Mouse (Mus musculus) cerebellum, adult 9-10 months (tissue): ENCODE measurements around the gene Appl2.

Source experiments
- DNase-seq: peaks from one replicate; pipeline ENCODE4 v3.0.0; 2022

Appl2 gene

GRCm38 (mm10) chr10:83648131-83649020 is at the start of gene Appl2:
Appl2 (minus strand) TSS chr10:83648738.
- peak; percentile 97 for DNase-seq

- no peak for DNase-seq
These were observed 47.7 kb upstream of the Appl2 start for GRCm38 (mm10) chr10:83696226-83696625.

- no peak for DNase-seq
These were observed 43.8 kb upstream of the Appl2 start for GRCm38 (mm10) chr10:83692175-83692895.

- DNase-seq, result no peak
These were observed 39.7 kb upstream of the Appl2 start for GRCm38 (mm10) chr10:83688215-83688614.

GRCm38 (mm10) chr10:83681334-83681733 is 32.8 kb upstream of the Appl2 start:
- DNase-seq, result no peak

GRCm38 (mm10) chr10:83666556-83666955 is 18.0 kb upstream of the Appl2 start:
- no peak for DNase-seq

- DNase-seq, result no peak
These were observed 13.4 kb upstream of the Appl2 start for GRCm38 (mm10) chr10:83661925-83662324.

- no peak for DNase-seq
These were observed 12.1 kb upstream of the Appl2 start for GRCm38 (mm10) chr10:83660605-83661004.

- peak; percentile 38 for DNase-seq
These were observed 6.1 kb upstream of the Appl2 start for GRCm38 (mm10) chr10:83654591-83654990.

GRCm38 (mm10) chr10:83652205-83652866 is 3.8 kb upstream of the Appl2 start:
- peak; percentile 73 for DNase-seq

GRCm38 (mm10) chr10:83649037-83649436 is 499 bp upstream of the Appl2 start:
- peak; percentile 73 for DNase-seq

- DNase-seq, result peak; percentile 63
These were observed 2.1 kb downstream of the Appl2 start for GRCm38 (mm10) chr10:83646351-83646885.

GRCm38 (mm10) chr10:83645716-83645990 is 2.9 kb downstream of the Appl2 start:
- DNase-seq, result peak; percentile 65

GRCm38 (mm10) chr10:83644865-83645715 is 3.4 kb downstream of the Appl2 start:
- DNase-seq, result peak; percentile 60

- DNase-seq, result peak; percentile 26
These were observed 4.4 kb downstream of the Appl2 start for GRCm38 (mm10) chr10:83644167-83644566.

GRCm38 (mm10) chr10:83641641-83642040 is 6.9 kb downstream of the Appl2 start:
- DNase-seq, result peak; percentile 63

GRCm38 (mm10) chr10:83639881-83640386 is 8.6 kb downstream of the Appl2 start:
- DNase-seq, result peak; percentile 19

- peak; percentile 66 for DNase-seq
These were observed 11.2 kb downstream of the Appl2 start for GRCm38 (mm10) chr10:83637295-83637694.

- DNase-seq, result no peak
These were observed 12.3 kb downstream of the Appl2 start for GRCm38 (mm10) chr10:83636191-83636590.

- DNase-seq, result no peak
These were observed 14.1 kb downstream of the Appl2 start for GRCm38 (mm10) chr10:83634461-83634860.

GRCm38 (mm10) chr10:83632806-83633374 is 15.6 kb downstream of the Appl2 start:
- DNase-seq, result peak; percentile 63

GRCm38 (mm10) chr10:83631775-83632174 is 16.8 kb downstream of the Appl2 start:
- DNase-seq, result peak; percentile 74
